Mouse (Mus musculus) kidney, adult 9 months (tissue): ENCODE results near the gene Gfi1b.

Experiments used
- DNase-seq: peaks from one replicate; pipeline ENCODE4 v3.0.0; 2022

The Gfi1b gene

DNA sequence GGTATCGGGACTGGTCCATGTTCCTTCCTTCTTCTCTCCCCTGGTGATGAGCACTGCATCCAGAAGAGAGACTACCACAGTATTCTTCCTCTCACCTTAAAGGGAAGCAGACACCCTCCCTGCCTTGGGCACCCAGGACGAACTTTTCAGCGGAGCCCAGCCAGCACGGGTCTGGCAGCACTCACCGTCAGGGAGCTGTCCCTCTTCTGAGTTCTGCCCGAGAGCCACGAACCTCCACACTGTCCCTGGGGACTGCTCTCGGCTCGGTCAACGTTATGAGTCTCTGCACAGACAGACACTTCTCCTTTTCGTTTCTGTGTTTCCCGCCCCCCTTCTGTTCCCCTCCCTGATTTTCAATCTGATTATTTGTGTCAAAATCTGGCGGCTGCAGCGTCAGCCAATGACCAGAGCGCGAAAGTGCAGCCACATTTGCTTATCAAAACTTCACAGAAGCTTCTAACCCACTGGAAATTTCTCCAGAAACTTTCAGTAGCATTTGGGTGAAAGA, at the start of gene Gfi1b:
Gfi1b (minus strand) TSS at position 319 of the 508 bp plus-strand sequence.
- no peak for DNase-seq

DNA sequence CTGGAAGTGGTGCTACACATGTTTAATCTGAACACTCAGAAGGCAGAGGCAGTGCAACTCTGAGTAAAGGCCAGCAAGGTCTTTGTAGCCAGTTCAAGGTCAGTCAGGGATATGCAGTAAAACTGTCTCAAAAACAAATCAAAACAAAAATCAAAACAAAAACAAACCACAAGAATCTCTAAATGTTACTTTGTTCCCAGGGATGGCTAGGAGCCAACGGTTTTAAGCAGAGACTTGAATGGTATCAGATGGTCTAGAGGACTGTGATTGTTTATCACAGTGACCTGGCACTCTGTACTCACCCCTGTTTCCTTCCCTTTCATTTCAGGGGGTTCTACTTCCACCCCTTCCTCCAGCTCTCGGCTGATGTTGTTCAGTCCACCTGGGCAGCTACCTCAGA, 49.7 kb upstream of the Gfi1b start:
- DNase-seq, result peak; percentile 39

- no peak for DNase-seq
Measured at GRCm38 (mm10) chr2:28665818-28666217, 44.0 kb upstream of the Gfi1b start.

GRCm38 (mm10) chr2:28662891-28663290, 41.1 kb upstream of the Gfi1b start:
- no peak for DNase-seq

DNA sequence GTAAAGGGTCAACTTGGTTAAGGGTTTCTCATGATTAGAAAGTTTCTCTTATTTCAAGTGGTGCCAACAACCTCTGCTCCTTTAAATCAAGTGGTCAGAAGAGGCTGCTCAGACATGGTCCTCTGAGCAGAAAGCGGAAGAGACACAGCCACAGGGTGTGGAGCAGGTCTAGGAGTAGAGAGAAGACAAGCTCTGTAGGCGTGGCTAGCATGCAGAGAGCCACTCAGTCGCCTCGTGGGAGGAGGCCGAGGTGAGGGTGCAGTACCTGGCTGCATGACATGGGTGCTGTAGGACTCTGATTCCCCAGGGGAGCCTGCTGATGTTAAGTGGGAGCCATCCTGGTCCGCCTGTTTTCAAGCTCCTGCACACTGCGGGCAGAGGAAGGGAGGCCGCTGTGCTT, 34.4 kb upstream of the Gfi1b start:
- DNase-seq, result no peak

DNA sequence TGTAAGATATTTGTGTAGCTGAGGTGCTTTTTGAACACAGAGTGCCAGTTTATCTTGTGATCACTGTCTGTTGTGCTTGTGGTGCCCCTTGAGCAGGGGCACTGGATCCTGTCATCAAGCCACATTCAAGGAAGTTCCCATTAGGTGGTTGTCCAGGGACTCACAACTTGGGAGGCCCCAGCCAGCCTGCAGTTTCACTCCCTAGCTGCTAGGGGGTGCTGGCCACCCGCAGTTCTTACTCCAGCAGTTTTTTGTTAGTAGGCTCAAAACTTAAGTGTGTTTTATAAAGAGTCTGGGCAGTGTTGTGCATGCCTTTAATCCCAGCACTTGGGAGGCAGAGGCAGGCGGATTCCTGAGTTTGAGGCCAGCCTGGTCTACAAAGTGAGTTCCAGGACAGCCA, 32.5 kb upstream of the Gfi1b start:
- peak; percentile 49 for DNase-seq

DNA sequence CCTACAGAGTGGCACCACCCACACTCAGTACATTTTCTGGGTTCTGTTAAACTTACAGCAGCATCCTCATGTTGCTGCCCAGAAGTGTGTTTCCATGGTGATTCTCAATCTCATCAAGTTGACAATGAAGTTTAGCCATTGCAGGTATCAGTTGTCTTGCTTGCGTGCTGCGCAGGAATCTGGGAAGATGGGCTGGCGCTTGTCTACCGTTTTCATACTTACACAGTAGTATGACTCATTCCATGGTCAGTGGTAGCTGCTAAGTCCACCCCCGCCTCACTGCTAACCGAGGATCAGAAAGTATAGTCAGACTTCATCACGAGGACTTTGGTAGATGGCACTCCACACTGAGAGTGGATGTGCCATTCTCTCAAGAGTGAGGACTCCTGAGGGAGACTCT, 31.6 kb upstream of the Gfi1b start:
- no peak for DNase-seq

GRCm38 (mm10) chr2:28650526-28650925, 28.7 kb upstream of the Gfi1b start:
- peak; percentile 61 for DNase-seq

DNA sequence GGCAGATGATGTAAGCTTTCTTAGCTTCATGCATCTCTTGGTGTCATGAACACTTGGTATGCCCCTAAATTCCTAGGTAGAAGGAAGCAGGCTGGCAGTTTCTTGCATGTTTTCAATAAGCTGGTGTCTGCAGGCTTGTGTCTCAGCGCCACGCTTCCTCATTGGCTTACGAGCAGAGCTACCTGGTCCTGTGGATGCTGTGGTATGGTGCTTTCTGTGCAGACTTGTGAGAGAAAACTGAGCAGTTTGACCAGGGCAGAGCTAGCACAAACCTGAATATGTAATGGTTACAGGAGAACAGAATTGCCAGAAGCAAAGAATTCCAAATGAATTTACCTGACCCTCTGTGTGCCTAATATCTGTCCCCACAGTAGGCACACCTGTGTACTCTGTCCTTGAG, 21.3 kb upstream of the Gfi1b start:
- no peak for DNase-seq

DNA sequence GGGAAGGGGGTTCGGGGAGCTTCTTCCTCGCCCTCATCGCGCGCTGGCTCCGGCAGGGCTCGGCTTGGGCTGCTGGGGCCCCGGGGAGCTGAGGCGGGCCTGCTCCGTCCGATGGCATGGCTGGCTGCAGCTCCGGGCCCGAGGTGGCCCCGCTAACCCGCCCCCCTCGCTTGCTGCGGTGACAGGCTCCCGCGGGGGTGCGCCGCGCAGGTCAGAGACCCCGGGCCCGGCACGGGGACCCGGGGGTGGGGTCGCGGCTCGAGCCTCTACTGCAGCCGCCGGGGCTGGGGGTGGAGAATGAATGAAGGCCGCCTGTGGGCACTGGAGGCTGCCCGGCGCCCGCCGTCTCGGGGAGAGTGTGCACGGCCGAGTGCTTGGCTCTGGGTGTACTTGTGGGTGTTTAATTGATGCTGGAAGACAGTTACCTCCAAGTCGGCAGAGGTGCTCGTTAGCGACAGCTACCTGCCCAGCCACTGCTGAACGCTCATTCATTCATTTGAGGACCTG, 19.7 kb upstream of the Gfi1b start:
- no peak for DNase-seq

GRCm38 (mm10) chr2:28640461-28641424, 19.0 kb upstream of the Gfi1b start, which contains the start of gene Tsc1:
Gene Tsc1 (plus strand): TSS chr2:28641228.
- peak; percentile 96 for DNase-seq

DNA sequence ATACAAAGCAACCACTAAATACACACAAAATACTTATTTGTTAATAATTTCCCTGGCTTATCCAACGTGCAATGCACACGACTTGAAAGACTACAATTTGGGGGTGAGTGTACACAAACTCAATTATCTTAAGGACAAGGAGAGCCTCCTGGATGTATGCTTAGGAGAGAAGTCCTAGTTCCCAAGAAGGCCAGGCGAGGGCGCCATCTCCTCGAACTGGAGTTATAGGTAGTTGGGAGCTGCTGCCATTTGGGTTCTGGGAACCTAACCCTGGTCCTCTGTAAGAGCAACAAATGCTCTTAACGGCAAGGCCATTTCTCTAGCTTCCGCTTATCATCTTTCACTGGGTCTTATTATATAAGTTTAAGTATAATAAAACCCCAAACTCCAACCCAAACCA, 18.0 kb upstream of the Gfi1b start:
- no peak for DNase-seq

DNA sequence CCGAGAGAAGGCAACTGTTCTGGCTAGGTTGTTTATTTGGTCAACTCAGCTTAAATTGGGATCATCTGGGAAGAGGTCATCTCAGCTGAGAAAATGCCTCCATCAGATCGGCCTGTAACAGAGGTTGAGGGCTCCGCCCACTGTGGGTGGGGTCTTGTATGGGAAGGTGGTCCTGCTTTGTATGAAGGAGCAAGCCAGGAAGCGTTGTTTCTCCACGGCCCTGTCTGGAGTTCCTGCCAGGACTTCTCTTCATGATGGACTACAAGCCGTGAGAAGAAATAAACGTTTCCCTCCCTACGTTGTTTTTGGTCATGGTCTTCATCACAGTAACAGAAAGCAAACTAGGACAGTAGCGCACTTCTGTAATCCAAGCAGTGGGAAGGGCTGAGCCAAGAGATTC, 17.1 kb upstream of the Gfi1b start:
- no peak for DNase-seq

GRCm38 (mm10) chr2:28638352-28638751, 16.6 kb upstream of the Gfi1b start:
- DNase-seq, result no peak

GRCm38 (mm10) chr2:28637106-28637845, 15.5 kb upstream of the Gfi1b start:
- no peak for DNase-seq

- DNase-seq, result no peak
Measured at GRCm38 (mm10) chr2:28635199-28635598, 13.4 kb upstream of the Gfi1b start.

DNA sequence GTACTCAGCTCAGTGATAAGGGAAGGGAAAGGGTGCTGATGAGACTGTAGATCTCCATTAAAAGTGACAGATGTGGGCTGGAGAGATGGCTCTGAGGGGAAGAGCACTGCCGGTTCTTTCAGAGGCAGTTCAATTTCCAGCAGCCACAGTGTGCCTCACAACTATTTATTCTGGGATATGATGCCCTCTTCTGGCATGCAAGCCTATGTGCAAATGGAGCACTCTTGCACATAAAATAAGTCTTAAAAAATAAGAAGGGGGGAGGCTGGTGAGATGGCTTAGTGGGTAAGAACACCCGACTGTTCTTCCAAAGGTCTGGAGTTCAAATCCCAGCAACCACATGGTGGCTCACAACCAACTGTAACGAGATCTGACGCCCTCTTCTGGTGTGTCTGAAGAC, 11.4 kb upstream of the Gfi1b start:
- DNase-seq, result no peak

DNA sequence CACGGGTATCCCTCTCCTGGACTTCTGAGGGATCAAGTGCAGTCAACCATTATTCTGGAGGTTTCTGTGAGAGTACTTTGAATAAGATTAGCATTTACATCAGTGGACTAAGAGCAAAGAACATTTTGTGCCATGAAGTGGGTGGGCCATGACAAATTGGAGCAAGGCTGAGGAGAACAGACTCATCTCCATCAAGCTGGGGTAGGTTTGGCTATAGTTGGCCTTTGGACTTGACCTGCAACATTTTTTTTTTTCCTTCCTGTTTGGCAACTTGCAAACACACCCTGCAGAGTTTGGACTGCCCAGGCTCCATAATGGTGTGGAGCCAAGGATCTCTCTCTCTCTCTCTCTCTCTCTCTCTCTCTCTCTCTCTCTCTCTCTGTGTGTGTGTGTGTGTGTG, 10.8 kb upstream of the Gfi1b start:
- peak; percentile 58 for DNase-seq

DNA sequence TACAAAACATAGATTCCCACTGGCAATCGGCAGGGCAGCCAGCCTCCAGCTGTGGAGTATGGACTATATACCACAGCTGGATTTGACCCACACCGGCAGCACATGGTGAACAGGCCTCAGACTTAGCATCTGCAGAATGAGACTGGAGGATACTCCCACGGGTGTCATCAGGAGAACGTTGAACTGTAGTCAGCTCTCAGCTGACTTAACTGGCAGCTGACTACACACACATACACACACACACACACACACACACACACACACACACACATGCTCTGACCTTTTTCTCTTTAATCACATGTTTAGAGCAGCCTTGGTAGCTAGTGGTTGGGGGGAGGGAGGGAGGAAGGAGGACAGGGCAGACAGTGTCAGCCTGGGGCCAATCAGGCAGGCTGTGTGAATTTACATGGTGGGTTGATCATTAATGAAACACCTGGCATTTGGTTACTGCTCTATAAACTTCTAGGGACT, 8.2 kb upstream of the Gfi1b start:
- DNase-seq, result peak; percentile 84

GRCm38 (mm10) chr2:28628053-28628452, 6.3 kb upstream of the Gfi1b start:
- DNase-seq, result no peak

- DNase-seq, result no peak
Measured at GRCm38 (mm10) chr2:28626038-28626437, 4.3 kb upstream of the Gfi1b start.

- no peak for DNase-seq
Measured at GRCm38 (mm10) chr2:28624870-28625269, 3.1 kb upstream of the Gfi1b start.

- no peak for DNase-seq
Measured at GRCm38 (mm10) chr2:28622521-28623124, 841 bp upstream of the Gfi1b start.
